Mouse (Mus musculus) megakaryocyte-erythroid progenitor cell, adult 5-6 weeks (primary cell): Measurements from ENCODE around the gene Copz1. TPM values are rescaled to one million over a fixed set of nuclear protein-coding genes. Genes with fewer than 3 reads are reported as not detected.
A peak's percentile ranks its signal among the peaks of the same experiment; 100 is the strongest.
"Not testable (repeated sequence)": the region's sequence is repeated elsewhere in the genome, so short reads cannot be mapped to it uniquely, and the experiment has no call there.

Experiments used
- ATAC-seq: replicated peaks from 2 replicates; pipeline ENCODE4 v1.8.0; 2016; ENCODE audit warnings: mild to moderate bottlenecking, inconsistent platforms; ENCODE audit not compliant: severe bottlenecking, poor library complexity, low FRiP score, low TSS enrichment
- total RNA-seq, 2 experiments: library from RNA; stranded (forward) in 1 of 2; stranded (reverse) in 1 of 2; fragments of 200-1000, 215-1000 nt in 1 of 2; fragments of >200 nt in 1 of 2; fragmentation: Nextera tagmentation in 1 of 2; gene quantifications; 2 replicates each; pipeline ENCODE4 v1.2.3; 2014 to 2017

The Copz1 gene
- total RNA-seq, 2 experiments from 2014 or later, result 91.2 to 218 TPM

GRCm38 (mm10) chr15:103249511-103249910 is 23.0 kb upstream of the Copz1 start:
- not testable (repeated sequence) for ATAC-seq

- ATAC-seq, result no peak
Measured at GRCm38 (mm10) chr15:103250195-103250740, 22.2 kb upstream of the Copz1 start.

- peak; percentile 45 for ATAC-seq
Measured at GRCm38 (mm10) chr15:103251595-103251994, 20.9 kb upstream of the Copz1 start.

GRCm38 (mm10) chr15:103252660-103253059 is 19.9 kb upstream of the Copz1 start:
- ATAC-seq, result no peak

- ATAC-seq, result no peak
Measured at GRCm38 (mm10) chr15:103253352-103253751, 19.2 kb upstream of the Copz1 start.

GRCm38 (mm10) chr15:103255169-103255568 is 17.3 kb upstream of the Copz1 start:
- ATAC-seq, result peak; percentile 19

- ATAC-seq, result no peak
Measured at GRCm38 (mm10) chr15:103256210-103256986, 16.1 kb upstream of the Copz1 start.

GRCm38 (mm10) chr15:103257790-103258728 is 14.5 kb upstream of the Copz1 start, which contains the start of gene Nfe2:
TSS of gene Nfe2 (minus strand) at chr15:103258403.
- ATAC-seq, result peak; percentile 92

- no peak for ATAC-seq
Measured at GRCm38 (mm10) chr15:103259162-103259561, 13.4 kb upstream of the Copz1 start.

GRCm38 (mm10) chr15:103259989-103260388 is 12.5 kb upstream of the Copz1 start:
- ATAC-seq, result 0 out of 2 replicates have a peak, but pooled peaks have one; percentile 3

GRCm38 (mm10) chr15:103264794-103265193 is 7.7 kb upstream of the Copz1 start:
- no peak for ATAC-seq

- ATAC-seq, result no peak
Measured at GRCm38 (mm10) chr15:103268903-103269302, 3.6 kb upstream of the Copz1 start.

GRCm38 (mm10) chr15:103275943-103276342 is 3.4 kb downstream of the Copz1 start:
- ATAC-seq, result not testable (repeated sequence)

GRCm38 (mm10) chr15:103277949-103278348 is 5.4 kb downstream of the Copz1 start:
- ATAC-seq, result no peak

GRCm38 (mm10) chr15:103279750-103280149 is 7.2 kb downstream of the Copz1 start:
- no peak for ATAC-seq

GRCm38 (mm10) chr15:103280817-103281464 is 8.4 kb downstream of the Copz1 start:
- ATAC-seq, result peak; percentile 81

- 0 out of 2 replicates have a peak, but pooled peaks have one; percentile 21 for ATAC-seq
Measured at GRCm38 (mm10) chr15:103281465-103282205, 9.1 kb downstream of the Copz1 start.

- no peak for ATAC-seq
Measured at GRCm38 (mm10) chr15:103284066-103284465, 11.6 kb downstream of the Copz1 start.

- ATAC-seq, result no peak
Measured at GRCm38 (mm10) chr15:103284647-103285046, 12.1 kb downstream of the Copz1 start.
